Mouse (Mus musculus) A20 (cell line): ENCODE results near the gene Hfe2.

ENCODE experiments used
- DNase-seq: peaks from one replicate; pipeline ENCODE4 v3.0.0-alpha.2; 2011; ENCODE audit warnings: low read depth, low spot score

Gene Hfe2

DNA sequence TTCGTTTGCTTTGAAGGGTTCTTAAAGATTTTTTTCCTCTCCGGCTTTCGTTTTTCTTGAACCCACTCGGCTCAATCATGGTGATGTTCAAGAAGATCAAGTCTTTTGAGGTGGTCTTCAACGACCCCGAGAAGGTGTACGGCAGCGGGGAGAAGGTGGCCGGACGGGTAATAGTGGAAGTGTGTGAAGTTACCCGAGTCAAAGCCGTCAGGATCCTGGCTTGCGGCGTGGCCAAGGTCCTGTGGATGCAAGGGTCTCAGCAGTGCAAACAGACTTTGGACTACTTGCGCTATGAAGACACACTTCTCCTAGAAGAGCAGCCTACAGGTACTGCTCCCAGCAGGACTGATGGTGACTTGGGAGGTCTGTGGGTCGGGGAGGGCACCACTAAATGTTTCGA is 33.2 kb downstream of the Hfe2 start:
- no peak for DNase-seq

- peak; percentile 60 for DNase-seq
Measured at GRCm38 (mm10) chr3:96558668-96559196, 33.8 kb downstream of the Hfe2 start.

DNA sequence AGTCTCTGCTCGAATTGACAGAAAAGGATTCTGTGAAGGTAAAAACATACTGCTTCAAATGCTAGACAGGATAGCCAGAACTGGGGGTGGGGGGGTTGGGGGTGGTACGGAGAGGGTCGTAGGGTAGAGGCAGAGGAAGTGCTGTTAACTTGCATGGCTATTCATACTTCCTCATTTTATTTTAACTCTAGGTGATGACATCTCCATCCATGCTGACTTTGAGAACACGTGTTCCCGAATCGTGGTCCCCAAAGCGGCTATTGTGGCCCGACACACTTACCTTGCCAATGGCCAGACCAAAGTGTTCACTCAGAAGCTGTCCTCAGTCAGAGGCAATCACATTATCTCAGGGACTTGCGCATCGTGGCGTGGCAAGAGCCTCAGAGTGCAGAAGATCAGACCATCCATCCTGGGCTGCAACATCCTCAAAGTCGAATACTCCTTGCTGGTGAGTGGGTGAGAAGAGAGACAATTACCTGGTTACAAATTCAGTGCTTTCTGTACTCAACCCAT is 34.5 kb downstream of the Hfe2 start:
- peak; percentile 72 for DNase-seq

- peak; percentile 55 for DNase-seq
Measured at GRCm38 (mm10) chr3:96559911-96560850, 35.2 kb downstream of the Hfe2 start.

DNA sequence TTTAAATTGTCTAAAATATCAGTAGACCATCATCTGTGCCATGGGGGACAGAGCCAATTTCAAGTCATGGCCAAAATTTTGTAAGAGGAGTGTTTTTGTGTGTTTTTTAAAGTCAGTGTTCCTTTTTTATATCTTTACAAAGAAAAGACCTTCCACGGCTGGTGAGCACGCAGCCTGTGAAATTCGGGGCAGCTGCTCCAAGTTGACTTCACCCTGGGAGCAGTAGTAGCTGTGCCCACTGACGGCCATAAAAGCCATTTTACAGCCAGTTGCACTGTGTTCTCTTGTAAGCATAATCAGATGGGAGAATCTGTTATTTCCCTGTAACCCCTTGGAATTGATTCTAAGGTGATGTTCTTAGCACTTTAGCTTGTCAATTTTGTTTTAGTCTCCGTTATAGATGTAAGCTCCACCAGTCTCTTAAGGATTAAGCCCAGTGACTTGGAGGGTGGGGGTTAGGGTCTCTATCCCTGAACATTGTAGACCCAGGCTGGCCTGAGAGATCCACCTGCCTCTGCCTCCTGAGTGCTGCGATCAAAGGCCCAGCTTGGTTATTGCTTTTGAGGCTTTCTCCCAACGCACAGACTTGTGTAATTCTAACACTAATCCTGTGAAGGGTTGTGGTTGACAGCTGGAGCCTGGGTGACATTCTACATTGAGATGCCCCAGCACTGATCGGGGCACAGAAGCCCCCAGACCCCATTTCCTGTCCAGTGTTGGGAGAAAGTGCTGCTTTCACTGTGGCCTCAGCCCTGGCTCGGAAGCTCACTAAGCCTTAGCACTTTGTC is 36.1 kb downstream of the Hfe2 start:
- DNase-seq, result peak; percentile 20

- DNase-seq, result peak; percentile 62
Measured at GRCm38 (mm10) chr3:96561946-96562681, 37.1 kb downstream of the Hfe2 start.

GRCm38 (mm10) chr3:96563267-96563666 is 38.3 kb downstream of the Hfe2 start:
- peak; percentile 50 for DNase-seq

- DNase-seq, result no peak
Measured at GRCm38 (mm10) chr3:96563911-96564632, 39.1 kb downstream of the Hfe2 start.

- DNase-seq, result peak; percentile 73
Measured at GRCm38 (mm10) chr3:96564633-96565032, 39.7 kb downstream of the Hfe2 start.

- no peak for DNase-seq
Measured at GRCm38 (mm10) chr3:96565105-96565504, 40.1 kb downstream of the Hfe2 start.

GRCm38 (mm10) chr3:96566661-96567450 is 41.9 kb downstream of the Hfe2 start:
- DNase-seq, result peak; percentile 55

DNA sequence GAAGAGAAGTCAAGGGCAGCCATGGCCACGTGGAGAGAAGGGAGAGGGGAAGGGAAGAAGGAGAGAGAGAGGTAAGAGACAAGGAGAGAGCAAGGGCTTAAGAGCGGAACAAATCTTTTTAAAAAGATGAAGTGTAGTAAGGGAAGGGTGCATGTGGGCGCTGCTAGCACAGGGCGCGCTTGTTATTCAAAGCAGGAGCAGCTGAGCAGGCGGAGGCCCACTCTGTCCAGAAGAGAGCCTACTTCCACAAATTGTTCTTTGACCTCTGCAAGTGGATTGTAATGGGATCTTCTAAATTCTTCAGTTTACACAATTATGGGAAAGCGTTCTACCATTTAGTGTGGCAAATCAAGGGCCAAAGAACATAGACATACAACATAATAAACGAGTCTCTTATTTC is 43.6 kb downstream of the Hfe2 start:
- DNase-seq, result no peak

- no peak for DNase-seq
Measured at GRCm38 (mm10) chr3:96569506-96569905, 44.5 kb downstream of the Hfe2 start.

DNA sequence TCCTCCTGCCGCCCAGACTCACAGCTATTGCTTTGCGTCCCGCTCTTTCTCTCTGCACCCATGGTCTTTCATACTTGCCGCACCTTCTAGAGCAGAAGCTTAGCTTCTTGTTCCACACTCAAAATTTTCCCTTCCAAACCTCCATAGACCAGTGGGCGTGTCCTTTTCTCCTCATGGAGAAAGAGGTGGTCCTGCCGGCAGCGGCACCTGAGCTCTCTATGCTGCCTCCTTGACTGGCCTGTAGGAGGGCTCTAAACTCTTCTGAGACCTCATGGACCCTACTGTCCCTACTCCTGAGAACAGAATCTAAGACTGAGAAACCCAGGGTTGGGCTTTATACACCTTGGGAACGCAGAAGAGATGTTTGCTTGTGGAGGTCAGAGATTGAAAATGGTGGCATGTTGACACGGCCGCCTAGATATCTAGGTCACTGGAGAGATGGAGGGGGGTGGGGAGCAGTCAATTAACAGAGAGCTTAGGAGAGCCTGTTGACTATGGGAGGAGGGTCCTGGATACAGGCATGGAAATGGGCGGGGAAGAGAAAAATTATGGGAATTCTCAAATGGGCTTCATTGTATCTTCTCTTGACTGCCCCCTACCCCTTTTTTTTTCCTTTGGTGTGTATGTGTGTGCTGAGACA is 45.1 kb downstream of the Hfe2 start:
- no peak for DNase-seq

DNA sequence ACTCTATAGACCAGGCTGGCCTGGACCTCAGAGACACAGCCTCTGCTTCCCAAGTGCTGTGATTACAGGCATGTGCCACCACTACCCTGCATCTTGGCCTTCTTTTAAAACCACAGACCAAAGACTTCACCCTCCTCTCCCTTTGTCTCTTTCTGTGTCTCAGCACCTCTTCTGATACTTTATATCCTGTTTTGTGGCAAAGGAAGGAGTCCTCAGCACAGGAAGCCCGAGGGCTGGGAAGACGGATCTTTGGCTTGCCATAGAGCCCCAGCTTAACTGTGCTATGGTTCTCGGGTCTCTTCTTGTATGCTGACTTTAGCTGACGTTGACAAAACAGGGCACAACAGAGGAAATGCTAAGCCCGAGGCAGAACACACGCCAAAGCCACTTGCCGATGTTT is 45.7 kb downstream of the Hfe2 start:
- DNase-seq, result no peak

DNA sequence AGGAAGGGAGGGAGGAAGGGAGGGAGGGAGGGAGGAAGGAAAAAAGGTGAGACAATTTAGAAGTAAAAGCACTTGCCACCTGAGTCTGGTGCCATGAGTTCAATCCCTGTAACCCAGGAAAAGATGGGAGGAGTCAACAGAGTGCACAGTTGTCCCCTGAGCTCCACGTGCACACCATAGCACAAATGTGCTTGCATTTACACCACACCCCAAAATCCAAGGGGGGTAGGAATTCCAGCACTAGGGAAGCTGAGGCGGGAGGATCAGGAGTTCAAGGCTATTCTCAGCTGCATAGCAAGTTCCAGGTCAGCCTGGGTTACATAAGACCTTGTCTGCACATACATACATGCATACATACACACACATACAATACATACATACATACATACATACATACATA is 46.4 kb downstream of the Hfe2 start:
- DNase-seq, result no peak

GRCm38 (mm10) chr3:96571896-96572698 is 47.1 kb downstream of the Hfe2 start:
- no peak for DNase-seq
